Mouse (Mus musculus) gastrocnemius, adult 18-20 months (tissue): Measurements from ENCODE around the gene Impdh1. TPM values are rescaled to one million over a fixed set of nuclear protein-coding genes. Genes with fewer than 3 reads are reported as not detected.

ENCODE experiments used
- DNase-seq: peaks from one replicate; pipeline ENCODE4 v3.0.0; 2021; ENCODE audit warnings: low spot score
- total RNA-seq, 2 experiments: library from RNA; stranded (reverse); gene quantifications; 2 replicates each; pipeline ENCODE4 v1.2.3; 2021

Gene Impdh1
- total RNA-seq, 2 experiments from 2014 or later: 9.2 to 12.8 TPM

GRCm38 (mm10) chr6:29214245-29214644 is 1.9 kb downstream of the Impdh1 start:
- DNase-seq: no peak

DNA sequence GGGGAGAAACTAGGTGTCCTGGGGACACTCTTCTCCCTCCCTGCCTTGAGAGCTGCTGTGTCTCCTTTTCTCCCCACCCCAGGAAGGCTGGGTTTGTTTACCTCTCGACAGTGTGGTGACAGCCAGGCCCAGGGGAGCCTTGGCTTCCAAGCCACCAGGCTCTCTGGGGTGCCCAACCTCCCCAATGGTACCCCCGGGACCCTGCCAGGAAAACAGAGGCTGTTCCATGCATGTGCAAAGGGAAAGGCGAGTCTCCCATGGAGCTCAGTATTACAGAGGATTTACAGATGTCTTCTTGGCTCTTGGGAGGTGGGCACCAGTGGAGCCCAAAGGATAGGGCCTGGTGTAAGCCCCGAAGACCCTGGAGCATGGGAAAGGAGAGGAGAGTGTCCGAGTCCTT is 2.7 kb downstream of the Impdh1 start:
- DNase-seq: no peak

DNA sequence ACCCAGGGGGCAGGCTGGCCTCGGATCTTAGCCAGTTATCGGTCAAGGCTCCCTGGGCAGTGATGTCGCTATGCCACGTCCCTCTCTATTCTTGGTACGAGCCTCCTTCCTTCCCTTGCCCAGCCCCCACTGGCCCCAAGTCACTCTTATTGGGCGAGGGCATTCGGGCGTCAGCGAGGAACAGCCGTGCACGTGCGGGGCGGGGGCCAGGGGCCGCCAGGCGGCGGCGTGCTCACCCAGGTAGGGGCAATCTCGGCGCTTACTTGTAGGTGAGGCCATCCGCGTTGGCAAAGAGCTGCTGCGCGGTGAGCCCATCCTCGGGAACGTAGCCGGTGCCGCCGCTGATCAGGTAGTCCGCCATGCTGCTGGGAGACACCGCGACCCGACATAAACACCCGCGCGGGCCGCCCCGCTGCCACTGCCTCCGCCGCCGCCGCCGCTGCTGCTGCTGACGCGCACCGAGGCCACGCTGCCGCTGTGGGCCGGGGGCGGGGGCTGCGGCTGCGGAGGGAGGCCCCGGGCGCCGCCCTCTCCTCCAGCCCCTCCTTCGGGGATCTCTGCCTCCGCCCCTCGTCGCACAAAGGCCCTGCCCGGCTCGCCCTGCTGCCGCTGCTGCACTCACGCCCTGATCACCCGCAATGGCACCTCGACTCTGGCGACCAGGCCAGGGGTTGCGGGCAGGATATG is 4.2 kb downstream of the Impdh1 start:
- DNase-seq: peak; percentile 76

DNA sequence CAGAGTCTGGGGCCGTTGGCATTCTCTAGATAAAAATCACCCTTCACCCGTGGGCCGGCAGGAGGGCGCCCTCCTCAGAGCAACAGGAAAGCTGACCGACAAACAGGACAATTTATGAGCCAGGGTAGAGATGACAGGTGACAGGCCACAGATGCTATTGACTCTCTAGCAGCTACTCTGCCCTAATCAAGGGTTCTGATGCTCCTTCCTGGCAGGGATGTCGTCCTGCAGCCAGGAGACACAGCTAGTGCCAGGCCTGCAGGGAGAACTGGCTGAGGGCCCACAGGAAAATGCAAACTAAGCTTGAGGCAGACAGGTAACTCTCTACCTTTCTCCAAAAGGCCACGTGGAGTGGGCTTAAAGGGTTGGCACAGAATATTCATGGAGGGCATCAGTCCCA is 5.0 kb downstream of the Impdh1 start:
- no peak for DNase-seq

DNA sequence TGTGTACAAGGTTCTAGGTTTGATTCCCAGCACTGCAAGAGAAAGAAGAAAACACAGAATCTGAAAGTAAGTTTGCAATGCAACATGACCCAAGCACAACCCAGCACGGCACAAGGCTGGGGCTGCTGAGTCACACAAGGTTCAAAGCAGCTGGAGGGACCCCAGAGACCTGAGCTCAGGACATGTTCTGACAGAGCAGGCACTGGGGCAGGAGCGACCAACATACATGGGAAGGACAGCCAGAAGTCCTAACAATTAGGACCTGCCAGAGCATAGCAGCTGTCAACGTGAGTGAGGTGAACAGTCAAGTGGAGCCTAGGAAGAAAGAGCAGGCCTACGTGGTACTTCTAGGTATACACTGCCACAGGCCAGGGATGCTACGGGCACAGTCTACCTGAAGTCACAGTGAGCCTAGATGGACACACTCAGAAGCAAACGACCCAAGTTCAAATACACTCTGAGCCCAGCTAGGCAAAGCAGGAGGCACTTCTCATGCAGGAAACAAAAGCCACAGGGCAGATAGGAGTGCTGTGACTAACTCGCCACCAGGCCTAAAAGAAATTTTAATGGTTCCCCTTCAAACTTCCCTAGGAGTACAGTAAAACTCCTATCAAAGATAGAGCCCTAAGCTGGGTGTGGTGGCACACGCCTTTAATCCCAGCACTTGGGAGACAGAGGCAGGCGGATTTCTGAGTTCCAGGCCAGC is 5.8 kb downstream of the Impdh1 start:
- no peak for DNase-seq

DNA sequence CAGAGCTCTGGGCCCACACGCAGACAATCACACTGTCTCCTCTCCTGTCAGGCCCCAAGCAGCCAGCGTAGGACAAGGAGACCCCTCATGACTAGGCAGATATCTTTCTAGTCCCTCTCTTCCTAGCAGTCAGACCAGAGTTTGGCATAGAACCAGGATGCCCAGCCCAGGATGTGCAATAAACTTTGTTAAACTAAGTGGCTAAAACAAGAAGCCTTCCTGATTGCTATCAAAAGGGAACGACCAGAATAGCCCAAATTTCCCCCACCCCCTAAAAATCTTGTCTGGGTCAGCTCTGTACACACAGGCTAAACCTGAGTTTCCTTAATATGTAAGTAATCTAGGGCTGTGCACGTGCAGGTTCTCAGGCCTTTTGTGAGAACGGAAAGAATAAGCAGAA is 8.0 kb downstream of the Impdh1 start:
- no peak for DNase-seq

GRCm38 (mm10) chr6:29207017-29207416 is 9.1 kb downstream of the Impdh1 start:
- DNase-seq: no peak

DNA sequence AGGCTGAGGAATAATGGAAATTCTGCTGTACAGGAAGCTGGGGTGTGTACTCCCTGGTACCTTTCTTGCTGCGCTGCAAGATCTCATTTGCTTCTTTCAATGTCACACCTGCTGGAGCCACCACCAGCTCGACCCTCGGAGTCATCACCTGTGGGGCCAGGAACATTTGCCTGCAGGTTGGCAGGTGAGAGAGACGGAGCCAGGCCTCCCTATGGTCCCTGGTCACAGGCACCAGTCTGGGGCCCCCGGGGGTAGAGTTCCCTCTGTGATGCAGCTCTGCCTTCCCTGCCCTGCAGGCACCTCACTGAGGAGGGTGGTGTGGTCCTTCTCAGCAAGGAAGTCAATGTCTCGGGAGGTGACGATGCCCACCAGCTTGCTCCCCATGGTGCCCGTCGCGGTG is 10.2 kb downstream of the Impdh1 start:
- no peak for DNase-seq

DNA sequence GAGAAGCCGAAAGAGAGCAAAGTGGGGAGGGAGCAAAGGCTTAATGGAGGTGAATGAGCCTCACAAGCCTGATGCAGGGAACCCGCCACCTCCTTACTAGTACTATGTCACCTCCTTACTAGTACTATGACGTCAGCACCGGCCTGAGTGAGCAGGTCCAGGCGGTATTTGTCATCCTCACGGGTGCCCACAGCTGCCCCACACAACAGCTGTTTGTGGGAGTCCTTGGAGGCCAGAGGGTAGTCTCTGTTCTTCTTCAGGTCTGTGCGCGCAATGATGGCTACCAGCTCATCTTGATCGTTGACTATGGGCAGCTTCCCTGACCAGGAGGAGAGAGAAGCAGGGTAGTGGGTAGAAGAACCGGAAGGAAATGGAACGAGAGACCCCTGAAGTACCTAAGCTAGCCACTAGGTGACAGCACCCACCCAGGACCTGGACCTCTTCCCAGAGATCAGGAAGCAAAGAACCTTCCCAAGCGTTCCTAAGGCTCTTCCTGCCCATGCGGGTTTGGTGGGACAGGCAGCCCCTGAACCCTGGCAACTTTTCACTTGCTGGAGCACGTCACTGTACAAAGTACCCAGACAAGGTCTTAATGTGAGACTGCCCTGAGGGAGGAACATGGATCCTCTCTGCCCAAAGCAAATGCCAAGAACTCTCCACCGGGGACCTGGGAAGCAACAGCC is 11.1 kb downstream of the Impdh1 start:
- DNase-seq: peak; percentile 57

DNA sequence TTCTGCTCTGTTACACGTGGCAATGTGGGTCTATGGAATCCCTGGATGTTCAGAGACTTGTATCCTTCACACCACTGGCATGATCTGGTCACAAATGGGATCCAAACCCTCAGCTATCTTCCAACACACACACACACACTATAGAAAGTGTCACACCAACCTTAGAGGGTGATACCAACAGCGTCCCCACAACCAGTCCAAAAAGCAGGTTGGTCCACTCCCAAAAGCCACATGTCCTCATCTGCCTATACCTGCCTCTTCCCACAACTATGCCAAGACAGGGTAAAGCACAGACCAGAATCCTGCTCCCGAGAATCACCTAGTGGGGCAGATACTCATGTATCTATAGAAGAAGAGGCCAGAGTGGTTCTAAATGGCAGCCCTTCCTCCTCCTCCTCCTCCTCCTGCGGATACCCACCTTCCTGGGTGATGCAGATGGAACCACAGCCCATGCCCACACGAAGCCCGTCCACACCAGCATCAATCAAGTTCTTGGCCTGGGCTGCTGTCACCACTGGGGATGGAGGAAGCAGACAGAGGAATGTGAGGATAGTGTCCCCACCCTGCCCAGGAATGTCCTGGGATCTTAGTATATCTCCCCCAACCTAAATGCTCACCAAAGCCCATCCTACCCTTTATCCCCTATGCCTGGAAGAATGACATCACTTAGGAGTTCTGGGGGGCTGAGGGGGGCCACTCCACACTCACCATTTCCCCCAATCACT is 12.1 kb downstream of the Impdh1 start:
- no peak for DNase-seq

- DNase-seq: no peak
Observed at GRCm38 (mm10) chr6:29203096-29203495, 13.1 kb downstream of the Impdh1 start.

GRCm38 (mm10) chr6:29201988-29202387 is 14.2 kb downstream of the Impdh1 start:
- DNase-seq: no peak

DNA sequence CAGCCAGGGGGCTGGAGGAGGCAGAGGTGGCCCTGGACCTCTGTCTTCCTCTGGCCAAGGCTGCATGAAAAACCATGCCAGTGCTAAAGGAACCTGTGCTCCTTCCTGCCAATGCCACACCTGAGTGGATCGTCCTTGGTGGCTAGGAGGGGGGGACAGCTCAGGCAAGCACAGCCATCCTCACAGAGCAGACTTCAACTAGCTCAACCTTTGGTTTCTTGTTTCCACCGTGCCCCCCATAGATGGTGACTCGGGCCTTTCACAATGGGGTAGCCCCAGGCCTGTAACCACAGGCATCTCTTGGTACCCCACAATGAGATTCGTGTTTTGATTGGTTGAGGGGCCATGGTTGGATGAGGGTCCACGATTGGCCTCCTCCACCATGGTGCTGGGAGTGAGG is 14.8 kb downstream of the Impdh1 start:
- no peak for DNase-seq

GRCm38 (mm10) chr6:29200496-29200895 is 15.7 kb downstream of the Impdh1 start:
- DNase-seq: no peak

GRCm38 (mm10) chr6:29199223-29199855 is 16.8 kb downstream of the Impdh1 start:
- DNase-seq: no peak

DNA sequence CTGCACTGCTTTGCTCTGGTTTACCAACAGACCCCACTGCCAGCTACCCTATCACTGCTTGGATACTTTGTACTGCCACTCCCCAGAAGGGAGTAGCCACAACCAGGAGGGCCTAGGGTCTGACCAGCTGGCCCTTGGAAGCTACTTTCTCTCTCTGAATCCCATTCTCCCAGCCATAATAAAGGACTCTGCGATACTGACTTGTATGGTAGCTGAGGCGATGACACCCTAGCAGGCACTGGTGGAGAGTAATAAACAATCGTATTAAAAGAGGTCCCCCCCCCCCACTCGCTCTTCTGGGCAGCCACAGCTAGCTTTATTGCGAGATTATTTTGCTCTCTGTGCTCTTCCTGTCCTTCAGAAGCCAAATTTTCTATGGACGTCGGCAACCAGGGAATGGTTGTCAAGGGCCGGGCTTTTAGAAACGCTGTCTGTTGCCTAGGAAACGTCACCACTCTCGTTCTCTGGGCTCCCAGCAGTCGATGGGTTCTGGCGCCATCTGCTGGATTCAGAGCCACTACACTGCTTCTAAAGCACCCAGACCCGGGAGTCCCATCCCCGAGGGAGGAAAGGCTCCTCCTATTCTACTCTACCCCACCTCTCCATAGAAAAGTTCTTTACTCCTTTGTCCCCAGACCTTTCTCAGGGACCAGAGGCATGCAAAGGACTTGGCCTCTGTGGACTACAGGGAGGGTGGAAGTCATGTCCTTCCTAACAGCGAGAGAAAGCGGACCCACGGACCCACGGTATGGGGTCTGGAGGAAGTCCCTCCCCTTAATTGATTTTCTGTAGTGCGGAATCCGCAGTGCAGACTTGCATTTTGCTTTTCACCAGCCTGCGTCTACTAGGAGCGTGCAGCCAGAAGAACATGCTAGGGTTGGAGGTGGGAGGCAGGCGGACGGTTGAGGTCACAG is 17.6 kb downstream of the Impdh1 start:
- peak; percentile 91 for DNase-seq

- DNase-seq: peak; percentile 59
Observed at GRCm38 (mm10) chr6:29195846-29196698, 20.1 kb downstream of the Impdh1 start.

DNA sequence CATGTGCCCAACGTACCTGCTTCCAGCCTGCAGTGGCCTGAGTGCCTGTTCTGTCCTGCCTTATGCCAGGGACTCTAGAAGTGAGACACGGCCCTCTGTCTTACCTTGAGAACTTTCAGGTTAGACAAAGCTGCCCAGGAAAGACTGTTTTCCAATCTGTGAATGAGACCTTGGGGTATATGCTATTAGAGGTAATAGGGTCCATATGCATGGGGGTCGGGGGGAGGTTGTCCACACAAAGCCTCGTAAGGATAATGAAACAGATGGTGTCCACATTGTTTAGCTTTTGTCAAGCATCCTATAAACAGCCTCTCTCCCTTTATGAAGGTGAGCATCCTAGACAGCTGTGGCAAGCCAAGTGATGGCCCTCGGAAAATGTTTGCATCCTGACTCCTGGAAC is 21.0 kb downstream of the Impdh1 start:
- no peak for DNase-seq

DNA sequence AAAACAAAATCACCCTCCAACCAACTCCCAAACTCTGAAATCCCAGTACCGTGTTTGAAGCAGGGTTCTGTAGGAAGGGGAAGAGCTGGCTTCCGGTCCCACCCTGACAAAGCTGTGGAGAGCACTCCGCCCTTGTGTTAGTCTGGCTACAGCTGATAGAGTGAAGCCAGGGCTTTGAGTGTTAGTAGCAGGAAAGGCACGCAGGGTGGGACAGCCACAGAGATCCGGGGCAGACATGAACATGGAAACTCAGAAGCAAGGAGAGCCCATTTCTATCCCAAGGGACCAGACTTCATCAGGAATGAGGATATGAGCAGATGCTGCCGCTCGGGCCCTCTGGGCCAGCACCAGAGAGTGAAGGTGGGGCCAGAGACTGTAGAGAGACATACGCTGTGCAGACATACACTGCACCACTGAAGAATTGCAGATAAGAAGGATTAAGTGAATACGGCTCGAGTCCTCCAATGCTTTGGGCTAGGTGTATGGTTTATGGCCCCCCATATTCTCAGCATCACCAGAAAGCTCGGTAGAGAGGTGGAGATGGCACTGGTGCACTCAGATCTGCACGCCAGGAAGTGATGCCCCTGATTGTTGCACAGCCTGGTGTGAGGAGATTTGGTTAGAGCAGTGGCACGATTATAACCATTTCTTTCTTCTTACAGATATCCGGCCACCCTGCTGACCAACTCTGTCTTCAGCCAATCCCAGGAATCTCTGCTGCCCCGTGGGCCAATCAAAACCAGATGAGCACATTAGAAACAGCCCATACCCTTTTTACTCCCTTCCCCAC is 22.0 kb downstream of the Impdh1 start:
- peak; percentile 45 for DNase-seq
